Mouse (Mus musculus) thymus, adult 18-20 months (tissue): ENCODE data around the gene Ampd2.

Experiments
- DNase-seq, 2 experiments: peaks; one replicate each; pipeline ENCODE4 v3.0.0; 2022; ENCODE audit warnings: mixed read lengths in 2 of 2

The Ampd2 gene

GRCm38 (mm10) chr3:108086470-108086979, at the start of gene Ampd2:
Ampd2 (minus strand) TSS chr3:108086651.
- peak; percentile 58 to 60 for DNase-seq

- DNase-seq = no peak
Measured at GRCm38 (mm10) chr3:108134701-108135100, 48.2 kb upstream of the Ampd2 start.

GRCm38 (mm10) chr3:108132484-108132883, 46.0 kb upstream of the Ampd2 start:
- DNase-seq = no peak

GRCm38 (mm10) chr3:108131821-108132220, 45.4 kb upstream of the Ampd2 start:
- DNase-seq = no peak

- DNase-seq = no peak
Measured at GRCm38 (mm10) chr3:108131216-108131615, 44.8 kb upstream of the Ampd2 start.

GRCm38 (mm10) chr3:108129804-108130203, 43.4 kb upstream of the Ampd2 start:
- DNase-seq = no peak

GRCm38 (mm10) chr3:108129367-108129766, 42.9 kb upstream of the Ampd2 start:
- DNase-seq = no peak

- DNase-seq = no peak
Measured at GRCm38 (mm10) chr3:108128520-108128919, 42.1 kb upstream of the Ampd2 start.

GRCm38 (mm10) chr3:108126327-108126726, 39.9 kb upstream of the Ampd2 start:
- DNase-seq = no peak

- no peak for DNase-seq
Measured at GRCm38 (mm10) chr3:108124131-108124530, 37.7 kb upstream of the Ampd2 start.

- DNase-seq = no peak
Measured at GRCm38 (mm10) chr3:108123242-108123641, 36.8 kb upstream of the Ampd2 start.

- DNase-seq = no peak
Measured at GRCm38 (mm10) chr3:108121101-108121500, 34.6 kb upstream of the Ampd2 start.

- DNase-seq = no peak
Measured at GRCm38 (mm10) chr3:108117465-108117864, 31.0 kb upstream of the Ampd2 start.

GRCm38 (mm10) chr3:108113591-108114289, 27.3 kb upstream of the Ampd2 start:
- no peak for DNase-seq

- no peak for DNase-seq
Measured at GRCm38 (mm10) chr3:108112666-108113065, 26.2 kb upstream of the Ampd2 start.

GRCm38 (mm10) chr3:108112246-108112645, 25.8 kb upstream of the Ampd2 start:
- no peak for DNase-seq

GRCm38 (mm10) chr3:108111320-108111719, 24.9 kb upstream of the Ampd2 start:
- no peak for DNase-seq

GRCm38 (mm10) chr3:108105281-108105680, 18.8 kb upstream of the Ampd2 start:
- DNase-seq = no peak

GRCm38 (mm10) chr3:108102075-108102474, 15.6 kb upstream of the Ampd2 start:
- no peak for DNase-seq

- no peak for DNase-seq
Measured at GRCm38 (mm10) chr3:108101594-108101993, 15.1 kb upstream of the Ampd2 start.

GRCm38 (mm10) chr3:108098316-108098715, 11.9 kb upstream of the Ampd2 start:
- no peak for DNase-seq

GRCm38 (mm10) chr3:108097656-108098055, 11.2 kb upstream of the Ampd2 start:
- no peak for DNase-seq

- DNase-seq = no peak
Measured at GRCm38 (mm10) chr3:108096726-108097125, 10.3 kb upstream of the Ampd2 start.

- no peak for DNase-seq
Measured at GRCm38 (mm10) chr3:108096226-108096625, 9.8 kb upstream of the Ampd2 start.
